Mouse (Mus musculus): ENCODE measurements at regions not wholly inside any gene's neighbourhood (a gene's known extent, or its start where the extent isn't known, plus 50 kb on each side); places are given as distances from the start of the nearest gene placed in this dataset.

- no peak for DNase-seq (ENCODE audit: low spot score)
Observed at GRCm38 (mm10) chr13:82187196-82187595, 404.3 kb downstream of the Cetn3 start.

- no peak for DNase-seq (ENCODE audit: low spot score)
Observed at GRCm38 (mm10) chr13:82200739-82201138, 417.9 kb downstream of the Cetn3 start.

GRCm38 (mm10) chr13:82225430-82225829, 442.6 kb downstream of the Cetn3 start:
- DNase-seq (ENCODE audit: low spot score): no peak

- no peak for DNase-seq (ENCODE audit: low spot score)
Observed at GRCm38 (mm10) chr13:82233901-82234300, 451.0 kb downstream of the Cetn3 start.

- DNase-seq (ENCODE audit: low spot score): no peak
Observed at GRCm38 (mm10) chr13:82246231-82246630, 463.4 kb downstream of the Cetn3 start.

- DNase-seq (ENCODE audit: low spot score): no peak
Observed at GRCm38 (mm10) chr13:82250361-82250760, 467.5 kb downstream of the Cetn3 start.

GRCm38 (mm10) chr13:82258491-82258935, 475.6 kb downstream of the Cetn3 start:
- no peak for DNase-seq (ENCODE audit: low spot score)

- DNase-seq (ENCODE audit: low spot score): no peak
Observed at GRCm38 (mm10) chr13:82264236-82264635, 481.4 kb downstream of the Cetn3 start.

GRCm38 (mm10) chr13:82265170-82265569, 482.3 kb downstream of the Cetn3 start:
- DNase-seq (ENCODE audit: low spot score): no peak

GRCm38 (mm10) chr13:82265736-82266135, 482.9 kb downstream of the Cetn3 start:
- no peak for DNase-seq (ENCODE audit: low spot score)

- no peak for DNase-seq (ENCODE audit: low spot score)
Observed at GRCm38 (mm10) chr13:82274733-82275132, 491.9 kb downstream of the Cetn3 start.

- DNase-seq (ENCODE audit: low spot score): no peak
Observed at GRCm38 (mm10) chr13:82276001-82276400, 493.1 kb downstream of the Cetn3 start.

GRCm38 (mm10) chr13:82280744-82281143, 497.9 kb downstream of the Cetn3 start:
- DNase-seq (ENCODE audit: low spot score): no peak

- no peak for DNase-seq (ENCODE audit: low spot score)
Observed at GRCm38 (mm10) chr13:82295834-82296233, 513.0 kb downstream of the Cetn3 start.

- no peak for DNase-seq (ENCODE audit: low spot score)
Observed at GRCm38 (mm10) chr13:82304227-82304626, 521.4 kb downstream of the Cetn3 start.

- no peak for DNase-seq (ENCODE audit: low spot score)
Observed at GRCm38 (mm10) chr13:82305076-82305475, 522.2 kb downstream of the Cetn3 start.

- DNase-seq (ENCODE audit: low spot score): no peak
Observed at GRCm38 (mm10) chr13:82308336-82308735, 525.5 kb downstream of the Cetn3 start.

- DNase-seq (ENCODE audit: low spot score): no peak
Observed at GRCm38 (mm10) chr13:82316573-82317202, 533.8 kb downstream of the Cetn3 start.

GRCm38 (mm10) chr13:82317203-82317580, 534.3 kb downstream of the Cetn3 start:
- no peak for DNase-seq (ENCODE audit: low spot score)

- DNase-seq (ENCODE audit: low spot score): no peak
Observed at GRCm38 (mm10) chr13:82318395-82318794, 535.5 kb downstream of the Cetn3 start.

- no peak for DNase-seq (ENCODE audit: low spot score)
Observed at GRCm38 (mm10) chr13:82354355-82354754, 571.5 kb downstream of the Cetn3 start.

- no peak for DNase-seq (ENCODE audit: low spot score)
Observed at GRCm38 (mm10) chr13:82355296-82355695, 572.4 kb downstream of the Cetn3 start.

- no peak for DNase-seq (ENCODE audit: low spot score)
Observed at GRCm38 (mm10) chr13:82359442-82359841, 576.6 kb downstream of the Cetn3 start.

GRCm38 (mm10) chr13:82360711-82361110, 577.8 kb downstream of the Cetn3 start:
- no peak for DNase-seq (ENCODE audit: low spot score)
